ENCODE assay signal across 8 mouse cellular contexts in the genomic region with DNA sequence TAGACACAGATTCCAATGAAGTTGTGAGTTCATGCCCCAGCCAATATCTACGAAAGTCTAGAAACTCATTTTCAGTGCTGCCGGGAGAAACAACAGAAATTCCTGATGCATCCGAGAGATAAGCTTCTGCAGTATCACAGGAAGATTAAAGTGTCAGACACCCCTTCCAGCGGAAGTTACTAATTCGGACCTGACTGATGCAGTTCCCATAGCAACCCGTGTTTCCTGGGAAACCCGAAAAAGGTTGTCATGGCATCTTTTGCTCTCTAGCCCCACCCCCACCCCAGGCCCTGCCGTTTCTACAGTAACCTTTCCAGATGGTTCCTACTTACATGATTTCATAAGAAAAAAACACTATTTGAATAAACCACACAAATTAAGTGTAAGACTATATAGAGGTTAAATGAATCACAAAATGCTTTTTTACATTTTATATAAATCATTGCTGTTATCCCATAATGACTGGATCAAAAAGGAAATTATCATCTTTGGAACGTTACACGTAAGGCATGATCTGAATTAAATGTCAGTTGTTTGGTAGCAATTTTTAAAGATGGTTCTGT. TPM values are rescaled to one million over a fixed set of nuclear protein-coding genes. Genes with fewer than 3 reads are reported as not detected.
DNase-seq lines count a peak whose midpoint lies in the region; ATAC-seq and TF ChIP-seq lines count a peak whose summit lies in the region.

No protein-coding gene starts in this region.

- H3K4me1 ChIP-seq in hindbrain, embryonic 11.5 days (replicated peaks; ENCODE audit: control insufficient read depth, insufficient read depth, low read length): peaks cover 3% of the 10 kb centered on the region; the same call in 1 of the 2 replicates
- peaks cover 8% of the 10 kb centered on the region for H3K4me1 ChIP-seq in liver, postnatal 0 days (ENCODE audit: insufficient read depth)
- H3K4me1 ChIP-seq in kidney, embryonic 16.5 days (ENCODE audit: insufficient read depth, low read length): peaks cover 11% of the 10 kb centered on the region

- 43% methylated on average over 10 of the region's 10 CpGs for WGBS in hindbrain, embryonic 11.5 days
- 28% methylated on average over 10 of the region's 10 CpGs for WGBS in liver, postnatal 0 days (ENCODE audit: insufficient replicate concordance)
- WGBS in kidney, embryonic 16.5 days: 59% methylated on average over 10 of the region's 10 CpGs

- no peak for TF ChIP-seq CTCF in brain, embryonic 14.5 days (IDR thresholded peaks at IDR 0.05; ENCODE audit: borderline replicate concordance, extremely low read depth, insufficient read depth, insufficient read length)
- TF ChIP-seq CTCF in liver, postnatal 0 days (IDR thresholded peaks at IDR 0.05; ENCODE audit: low read depth): no peak

- peak; percentile 8 to 11 for DNase-seq in cerebellum, postnatal 25 days
- no peak for DNase-seq in cerebellum, adult 8-10 months
- peak; percentile 93 for DNase-seq in brain, embryonic 14.5 days (ENCODE audit: low read depth)
- DNase-seq in hindbrain, embryonic 11.5 days (ENCODE audit: low spot score): peak; percentile 78
- DNase-seq in liver, postnatal 0 days: peak; percentile 15
- DNase-seq in right cerebral cortex, adult 2 months (ENCODE audit: low spot score in 2 of 2): peak; percentile 71 to 73
- no peak for DNase-seq in yolk sac, embryonic 10.5 days (ENCODE audit: low spot score)

- no peak overlapping the region for H3K4me3 ChIP-seq in hindbrain, embryonic 11.5 days (ENCODE audit: low read depth, low read length)
- H3K4me3 ChIP-seq in liver, postnatal 0 days (ENCODE audit: low read depth, low read length): peak overlapping the region; percentile 24
- H3K4me3 ChIP-seq in kidney, embryonic 16.5 days (ENCODE audit: low read length): no peak overlapping the region

- no peak for ATAC-seq in hindbrain, embryonic 11.5 days (ENCODE audit: low FRiP score)
- no peak for ATAC-seq in liver, postnatal 0 days
- no peak for ATAC-seq in kidney, embryonic 16.5 days (ENCODE audit: low FRiP score, low TSS enrichment)

- TF ChIP-seq POLR2A in brain, embryonic 14.5 days (IDR thresholded peaks at IDR 0.05; ENCODE audit: borderline replicate concordance, extremely low read depth, insufficient read depth, insufficient read length, poor library complexity, severe bottlenecking): no peak

- no peak overlapping the region for H3K9ac ChIP-seq in hindbrain, embryonic 11.5 days (ENCODE audit: low read depth, low read length)
- no peak overlapping the region for H3K9ac ChIP-seq in liver, postnatal 0 days (replicated peaks)
- no peak overlapping the region for H3K9ac ChIP-seq in kidney, embryonic 16.5 days (replicated peaks; ENCODE audit: low read length)

- TF ChIP-seq EP300 in liver, postnatal 0 days (IDR thresholded peaks at IDR 0.05; ENCODE audit: low read depth): no peak

- no peaks in the 10 kb centered on the region for H3K9me3 ChIP-seq in hindbrain, embryonic 11.5 days (ENCODE audit: control insufficient read depth, low read length)
- no peaks in the 10 kb centered on the region for H3K9me3 ChIP-seq in liver, postnatal 0 days (ENCODE audit: low read length)
- H3K9me3 ChIP-seq in kidney, embryonic 16.5 days (ENCODE audit: low read length): no peaks in the 10 kb centered on the region

- peaks cover 3% of the 10 kb centered on the region; the same call in 1 of the 2 replicates for H3K27me3 ChIP-seq in hindbrain, embryonic 11.5 days (ENCODE audit: control insufficient read depth, insufficient read depth, low read length)
- peaks cover 37% of the 10 kb centered on the region for H3K27me3 ChIP-seq in liver, postnatal 0 days (ENCODE audit: insufficient read depth, low read length)
- H3K27me3 ChIP-seq in kidney, embryonic 16.5 days (ENCODE audit: insufficient read depth, low read length): peaks cover 11% of the 10 kb centered on the region; the same call in 1 of the 2 replicates

- H3K4me2 ChIP-seq in hindbrain, embryonic 11.5 days (replicated peaks; ENCODE audit: low read depth, low read length): peak overlapping the region; percentile 25; the same call in 1 of the 2 replicates
- H3K4me2 ChIP-seq in liver, postnatal 0 days (ENCODE audit: low read depth, low read length): peak overlapping the region; percentile 89
- no peak overlapping the region for H3K4me2 ChIP-seq in kidney, embryonic 16.5 days (replicated peaks; ENCODE audit: low read depth, low read length)

- no peaks in the 10 kb centered on the region for H3K36me3 ChIP-seq in hindbrain, embryonic 11.5 days (ENCODE audit: control insufficient read depth, insufficient read depth, low read length)
- H3K36me3 ChIP-seq in liver, postnatal 0 days (replicated peaks; ENCODE audit: insufficient read depth, low read length): no peaks in the 10 kb centered on the region
- no peaks in the 10 kb centered on the region for H3K36me3 ChIP-seq in kidney, embryonic 16.5 days (ENCODE audit: insufficient read depth, low read length)

- no peak overlapping the region for H3K27ac ChIP-seq in hindbrain, embryonic 11.5 days (ENCODE audit: low read depth, low read length)
- H3K27ac ChIP-seq in liver, postnatal 0 days (ENCODE audit: low read depth): no peak overlapping the region
- H3K27ac ChIP-seq in kidney, embryonic 16.5 days (ENCODE audit: low read length): no peak overlapping the region

RNA-seq across cellular contexts. Expression of gene Kcna3, which starts 2.8 kb away (rescaled TPM):
- polyA plus RNA-seq in brain, embryonic 14.5 days (2012; rRNA removed): 9.9 and 10.0 TPM in 2 replicates
- polyA plus RNA-seq in hindbrain, embryonic 11.5 days (2014; fragmentation: Nextera tagmentation; extraction: Ambion mirVana): 4.6 and 4.7 TPM in 2 replicates
- 1.2 TPM in 2 replicates for polyA plus RNA-seq in liver, postnatal 0 days (2015; fragmentation: Nextera tagmentation; extraction: Ambion mirVana)
- 1.1 and 1.2 TPM in 2 replicates for polyA plus RNA-seq in kidney, embryonic 16.5 days (2015; fragmentation: Nextera tagmentation; extraction: Ambion mirVana)

Comparison
In these comparisons a context has a peak if more than half of its experiments do, and no peak if none do; other contexts are left out.
1. DNase-seq: peak in cerebellum, postnatal 25 days (2 of 2), brain, embryonic 14.5 days (single experiment), hindbrain, embryonic 11.5 days (single experiment), liver, postnatal 0 days (single experiment) and right cerebral cortex, adult 2 months (2 of 2); none in cerebellum, adult 8-10 months (single experiment) and yolk sac, embryonic 10.5 days (single experiment).